Mouse (Mus musculus) small intestine, adult 2 months (tissue): Measurements from ENCODE around the gene Cerk. TPM values are rescaled to one million over a fixed set of nuclear protein-coding genes. Genes with fewer than 3 reads are reported as not detected.
A peak's percentile ranks its signal among the peaks of the same experiment; 100 is the strongest.

Source experiments
- H3K27ac ChIP-seq: fragments of 200-500 bp; 2 replicates; pipeline ENCODE4 v1.5.1; 2012; ENCODE audit warnings: low read depth, low read length, control low read depth, inconsistent platforms; ENCODE audit not compliant: insufficient read depth
- H3K27me3 ChIP-seq: fragments of 200-500 bp; 2 replicates; pipeline ENCODE4 v1.6.1; 2012; ENCODE audit warnings: mild to moderate bottlenecking, moderate library complexity, low read length, inconsistent platforms; ENCODE audit not compliant: control insufficient read depth, insufficient read depth
- H3K36me3 ChIP-seq: fragments of 200-500 bp; 2 replicates; pipeline ENCODE4 v1.6.1; 2012; ENCODE audit warnings: mild to moderate bottlenecking, low read length, control low read depth, inconsistent platforms; ENCODE audit not compliant: control insufficient read depth, insufficient read depth
- H3K4me1 ChIP-seq: fragments of 200-500 bp; 2 replicates; pipeline ENCODE4 v1.6.1; 2012; ENCODE audit warnings: low read length, inconsistent platforms, mixed read lengths; ENCODE audit not compliant: control insufficient read depth, insufficient read depth, insufficient read length
- H3K4me3 ChIP-seq: fragments of 200-500 bp; 2 replicates; pipeline ENCODE4 v1.5.1; 2012; ENCODE audit warnings: low read depth, mild to moderate bottlenecking, control low read depth, inconsistent platforms, low read length, moderate library complexity
- CTCF ChIP-seq: fragments of 200-500 bp; IDR thresholded peaks from 2 replicates; pipeline ENCODE4 v1.5.1; 2012; ENCODE audit warnings: low read depth, mild to moderate bottlenecking, control low read depth, inconsistent platforms, low read length, moderate library complexity, mixed read lengths; ENCODE audit not compliant: insufficient replicate concordance, insufficient read length; ENCODE audit errors: extremely low read depth
- POLR2A ChIP-seq: fragments of 200-500 bp; IDR thresholded peaks from 2 replicates; pipeline ENCODE4 v1.6.1; 2012; ENCODE audit warnings: low read depth, mild to moderate bottlenecking, control low read depth, inconsistent platforms, low read length, moderate library complexity
- WGBS: fragments of 180-500 bp; shearing (Covaris S2); methylation state at CpG from one replicate; pipeline ENCODE4 v1.1.7; 2018; 5-methylcytosine and 5-hydroxymethylcytosine counted together
- polyA plus RNA-seq: library from polyadenylated mRNA; depleted of rRNA; stranded (reverse); fragments of >200 nt; gene quantifications from 2 replicates; pipeline ENCODE4 v1.2.3, GENCODE M21; 2012

Gene Cerk
- polyA plus RNA-seq, 1 experiment = 47.8 TPM

GRCm38 (mm10) chr15:86137638-86138037, 48.3 kb downstream of the Cerk start:
- no peak overlapping the region for H3K27ac ChIP-seq
- TF ChIP-seq CTCF = peak; percentile 62; the same call in 1 of the 2 replicates
- no peak for TF ChIP-seq POLR2A
- 50% methylated on average over 4 of the region's 4 CpGs for WGBS
- no peak overlapping the region for H3K4me3 ChIP-seq
- peaks cover 44% of the 10 kb centered on the region for H3K36me3 ChIP-seq
- H3K4me1 ChIP-seq = no peaks in the 10 kb centered on the region
- H3K27me3 ChIP-seq = no peaks in the 10 kb centered on the region

- TF ChIP-seq CTCF = peak; percentile 92; the same call in 1 of the 2 replicates
- TF ChIP-seq POLR2A = no peak
- no peaks in the 10 kb centered on the region for H3K27me3 ChIP-seq
- H3K4me3 ChIP-seq = no peak overlapping the region
- H3K36me3 ChIP-seq = peaks cover 35% of the 10 kb centered on the region
- WGBS = 40% methylated on average over 18 of the region's 18 CpGs
- H3K27ac ChIP-seq = no peak overlapping the region
- no peaks in the 10 kb centered on the region for H3K4me1 ChIP-seq
Measured at GRCm38 (mm10) chr15:86134941-86135783, 50.8 kb downstream of the Cerk start.

GRCm38 (mm10) chr15:86130657-86131056, 55.3 kb downstream of the Cerk start:
- Histone ChIP-seq H3K27me3 (no peaks in the 10 kb centered on the region), H3K4me1 (no peaks in the 10 kb centered on the region), H3K4me3 (no peak overlapping the region), H3K27ac (no peak overlapping the region), H3K36me3 (peaks cover 61% of the 10 kb centered on the region)
- TF ChIP-seq CTCF (no peak), POLR2A (no peak)
- 94% methylated on average over 10 of the region's 10 CpGs for WGBS

GRCm38 (mm10) chr15:86129036-86129435, 56.9 kb downstream of the Cerk start:
- H3K36me3 ChIP-seq = peaks cover 66% of the 10 kb centered on the region
- no peaks in the 10 kb centered on the region for H3K4me1 ChIP-seq
- no peak overlapping the region for H3K4me3 ChIP-seq
- no peak for TF ChIP-seq POLR2A
- TF ChIP-seq CTCF = no peak
- H3K27ac ChIP-seq = no peak overlapping the region
- no peaks in the 10 kb centered on the region for H3K27me3 ChIP-seq
- 81% methylated on average over 3 of the region's 3 CpGs for WGBS

- WGBS = 20% methylated on average over 1 of the region's 1 CpGs
- H3K36me3 ChIP-seq = peaks cover 62% of the 10 kb centered on the region
Measured at GRCm38 (mm10) chr15:86124359-86124758, 61.6 kb downstream of the Cerk start.

GRCm38 (mm10) chr15:86123409-86123808, 62.5 kb downstream of the Cerk start:
- no peaks in the 10 kb centered on the region for H3K27me3 ChIP-seq
- H3K27ac ChIP-seq = no peak overlapping the region
- WGBS = 89% methylated on average over 4 of the region's 4 CpGs
- H3K4me3 ChIP-seq = no peak overlapping the region
- no peaks in the 10 kb centered on the region for H3K4me1 ChIP-seq
- TF ChIP-seq POLR2A (no peak), CTCF (no peak)
- H3K36me3 ChIP-seq = peaks cover 62% of the 10 kb centered on the region

More at GRCm38 (mm10) chr15:86124359-86124758, 61.6 kb downstream of the Cerk start:
- Histone ChIP-seq H3K4me3 (no peak overlapping the region), H3K27ac (no peak overlapping the region), H3K27me3 (no peaks in the 10 kb centered on the region), H3K4me1 (no peaks in the 10 kb centered on the region)
- TF ChIP-seq POLR2A (no peak), CTCF (peak; percentile 72; the same call in 1 of the 2 replicates)

GRCm38 (mm10) chr15:86122261-86122949, 63.5 kb downstream of the Cerk start:
- 88% methylated on average over 9 of the region's 9 CpGs for WGBS
- H3K36me3 ChIP-seq = peaks cover 56% of the 10 kb centered on the region
- no peaks in the 10 kb centered on the region for H3K4me1 ChIP-seq
- no peak overlapping the region for H3K4me3 ChIP-seq
- no peak for TF ChIP-seq CTCF
- TF ChIP-seq POLR2A = no peak
- no peaks in the 10 kb centered on the region for H3K27me3 ChIP-seq
- no peak overlapping the region for H3K27ac ChIP-seq
